Mouse (Mus musculus): ENCODE data around the gene Add3. TPM values are rescaled to one million over a fixed set of nuclear protein-coding genes. Genes with fewer than 3 reads are reported as not detected.

Add3 gene
- 76.6 and 84.8 TPM in 2 replicates for polyA plus RNA-seq (2014; fragmentation: Nextera tagmentation; extraction: Ambion mirVana)

GRCm38 (mm10) chr19:53140044-53140803, at the start of gene Add3:
Gene Add3 (plus strand): TSS chr19:53140443.
- Histone ChIP-seq H3K9ac (replicated peaks; ENCODE audit: low read length) (peak within 1 kb of the TSS; percentile 60), H3K9me3 (replicated peaks; ENCODE audit: control insufficient read depth, low read length) (no peaks in the 10 kb centered on the region), H3K4me2 (ENCODE audit: low read depth, low read length) (peak within 1 kb of the TSS; percentile 65), H3K4me1 (ENCODE audit: control insufficient read depth, insufficient read depth, low read length) (peaks cover 3% of the 10 kb centered on the region; the same call in 1 of the 2 replicates), H3K27me3 (ENCODE audit: control insufficient read depth, insufficient read depth, low read length) (no peaks in the 10 kb centered on the region), H3K36me3 (replicated peaks; ENCODE audit: control insufficient read depth, insufficient read depth, low read depth, low read length) (no peaks in the 10 kb centered on the region), H3K27ac (replicated peaks; ENCODE audit: low read depth, low read length) (no peak within 1 kb of the TSS), H3K4me3 (ENCODE audit: low read depth, low read length) (peak within 1 kb of the TSS; percentile 35)
- WGBS, result 5% methylated on average over 24 of the region's 24 CpGs
- peak; percentile 54 for DNase-seq (ENCODE audit: low spot score)
- ATAC-seq (replicated peaks; ENCODE audit: insufficient number of reproducible peaks, low FRiP score, low TSS enrichment, low read depth), result no peak

GRCm38 (mm10) chr19:53090677-53091076, 49.6 kb upstream of the Add3 start:
- no peak overlapping the region for H3K4me3 ChIP-seq (ENCODE audit: low read depth, low read length)
- H3K27me3 ChIP-seq (ENCODE audit: control insufficient read depth, insufficient read depth, low read length), result no peaks in the 10 kb centered on the region
- 93% methylated on average over 5 of the region's 5 CpGs for WGBS
- no peak for DNase-seq (ENCODE audit: low spot score)
- H3K9me3 ChIP-seq (replicated peaks; ENCODE audit: control insufficient read depth, low read length), result no peaks in the 10 kb centered on the region
- H3K27ac ChIP-seq (replicated peaks; ENCODE audit: low read depth, low read length), result no peak overlapping the region
- H3K9ac ChIP-seq (replicated peaks; ENCODE audit: low read length), result no peak overlapping the region
- 0 out of 2 replicates have a peak, but pooled peaks cover 2% of the 10 kb centered on the region for H3K4me1 ChIP-seq (ENCODE audit: control insufficient read depth, insufficient read depth, low read length)
- no peak for ATAC-seq (replicated peaks; ENCODE audit: insufficient number of reproducible peaks, low FRiP score, low TSS enrichment, low read depth)
- H3K36me3 ChIP-seq (replicated peaks; ENCODE audit: control insufficient read depth, insufficient read depth, low read depth, low read length), result no peaks in the 10 kb centered on the region
- H3K4me2 ChIP-seq (ENCODE audit: low read depth, low read length), result no peak overlapping the region

GRCm38 (mm10) chr19:53092251-53092650, 48.0 kb upstream of the Add3 start:
- no peak overlapping the region for H3K4me3 ChIP-seq (ENCODE audit: low read depth, low read length)
- no peak overlapping the region for H3K4me2 ChIP-seq (ENCODE audit: low read depth, low read length)
- no peaks in the 10 kb centered on the region for H3K9me3 ChIP-seq (replicated peaks; ENCODE audit: control insufficient read depth, low read length)
- no peaks in the 10 kb centered on the region for H3K27me3 ChIP-seq (ENCODE audit: control insufficient read depth, insufficient read depth, low read length)
- H3K9ac ChIP-seq (replicated peaks; ENCODE audit: low read length), result no peak overlapping the region
- no peaks in the 10 kb centered on the region for H3K36me3 ChIP-seq (replicated peaks; ENCODE audit: control insufficient read depth, insufficient read depth, low read depth, low read length)
- WGBS, result 61% methylated on average over 6 of the region's 6 CpGs
- H3K4me1 ChIP-seq (ENCODE audit: control insufficient read depth, insufficient read depth, low read length), result no peaks in the 10 kb centered on the region
- ATAC-seq (replicated peaks; ENCODE audit: insufficient number of reproducible peaks, low FRiP score, low TSS enrichment, low read depth), result no peak
- DNase-seq (ENCODE audit: low spot score), result no peak
- no peak overlapping the region for H3K27ac ChIP-seq (replicated peaks; ENCODE audit: low read depth, low read length)

- no peak overlapping the region for H3K9ac ChIP-seq (replicated peaks; ENCODE audit: low read length)
- H3K4me3 ChIP-seq (ENCODE audit: low read depth, low read length), result no peak overlapping the region
- H3K9me3 ChIP-seq (replicated peaks; ENCODE audit: control insufficient read depth, low read length), result no peaks in the 10 kb centered on the region
- 88% methylated on average over 3 of the region's 3 CpGs for WGBS
- no peaks in the 10 kb centered on the region for H3K27me3 ChIP-seq (ENCODE audit: control insufficient read depth, insufficient read depth, low read length)
- H3K4me2 ChIP-seq (ENCODE audit: low read depth, low read length), result no peak overlapping the region
- ATAC-seq (replicated peaks; ENCODE audit: insufficient number of reproducible peaks, low FRiP score, low TSS enrichment, low read depth) (no peak), DNase-seq (ENCODE audit: low spot score) (no peak)
- no peaks in the 10 kb centered on the region for H3K4me1 ChIP-seq (ENCODE audit: control insufficient read depth, insufficient read depth, low read length)
- H3K27ac ChIP-seq (replicated peaks; ENCODE audit: low read depth, low read length), result no peak overlapping the region
- no peaks in the 10 kb centered on the region for H3K36me3 ChIP-seq (replicated peaks; ENCODE audit: control insufficient read depth, insufficient read depth, low read depth, low read length)
These were observed 46.9 kb upstream of the Add3 start for GRCm38 (mm10) chr19:53093294-53093693.

- 94% methylated on average over 4 of the region's 4 CpGs for WGBS
- H3K4me1 ChIP-seq (ENCODE audit: control insufficient read depth, insufficient read depth, low read length), result no peaks in the 10 kb centered on the region
- no peak overlapping the region for H3K9ac ChIP-seq (replicated peaks; ENCODE audit: low read length)
- no peak for DNase-seq (ENCODE audit: low spot score)
- H3K36me3 ChIP-seq (replicated peaks; ENCODE audit: control insufficient read depth, insufficient read depth, low read depth, low read length), result no peaks in the 10 kb centered on the region
- H3K4me2 ChIP-seq (ENCODE audit: low read depth, low read length), result no peak overlapping the region
- no peak overlapping the region for H3K4me3 ChIP-seq (ENCODE audit: low read depth, low read length)
- no peak overlapping the region for H3K27ac ChIP-seq (replicated peaks; ENCODE audit: low read depth, low read length)
- no peaks in the 10 kb centered on the region for H3K9me3 ChIP-seq (replicated peaks; ENCODE audit: control insufficient read depth, low read length)
- no peaks in the 10 kb centered on the region for H3K27me3 ChIP-seq (ENCODE audit: control insufficient read depth, insufficient read depth, low read length)
- no peak for ATAC-seq (replicated peaks; ENCODE audit: insufficient number of reproducible peaks, low FRiP score, low TSS enrichment, low read depth)
These were observed 45.6 kb upstream of the Add3 start for GRCm38 (mm10) chr19:53094684-53095083.

GRCm38 (mm10) chr19:53101374-53102300, 38.6 kb upstream of the Add3 start:
- Histone ChIP-seq H3K4me1 (ENCODE audit: control insufficient read depth, insufficient read depth, low read length) (no peaks in the 10 kb centered on the region), H3K27ac (replicated peaks; ENCODE audit: low read depth, low read length) (no peak overlapping the region), H3K27me3 (ENCODE audit: control insufficient read depth, insufficient read depth, low read length) (no peaks in the 10 kb centered on the region), H3K4me3 (ENCODE audit: low read depth, low read length) (no peak overlapping the region), H3K9ac (replicated peaks; ENCODE audit: low read length) (no peak overlapping the region), H3K9me3 (replicated peaks; ENCODE audit: control insufficient read depth, low read length) (no peaks in the 10 kb centered on the region), H3K4me2 (ENCODE audit: low read depth, low read length) (no peak overlapping the region), H3K36me3 (replicated peaks; ENCODE audit: control insufficient read depth, insufficient read depth, low read depth, low read length) (no peaks in the 10 kb centered on the region)
- no peak for ATAC-seq (replicated peaks; ENCODE audit: insufficient number of reproducible peaks, low FRiP score, low TSS enrichment, low read depth)
- 56% methylated on average over 12 of the region's 12 CpGs for WGBS
- DNase-seq (ENCODE audit: low spot score), result peak; percentile 63

GRCm38 (mm10) chr19:53105374-53106090, 34.7 kb upstream of the Add3 start:
- Histone ChIP-seq H3K36me3 (replicated peaks; ENCODE audit: control insufficient read depth, insufficient read depth, low read depth, low read length) (no peaks in the 10 kb centered on the region), H3K9me3 (replicated peaks; ENCODE audit: control insufficient read depth, low read length) (no peaks in the 10 kb centered on the region), H3K4me2 (ENCODE audit: low read depth, low read length) (no peak overlapping the region), H3K4me3 (ENCODE audit: low read depth, low read length) (no peak overlapping the region), H3K4me1 (ENCODE audit: control insufficient read depth, insufficient read depth, low read length) (no peaks in the 10 kb centered on the region), H3K27me3 (ENCODE audit: control insufficient read depth, insufficient read depth, low read length) (no peaks in the 10 kb centered on the region), H3K9ac (replicated peaks; ENCODE audit: low read length) (no peak overlapping the region), H3K27ac (replicated peaks; ENCODE audit: low read depth, low read length) (no peak overlapping the region)
- ATAC-seq (replicated peaks; ENCODE audit: insufficient number of reproducible peaks, low FRiP score, low TSS enrichment, low read depth), result no peak
- DNase-seq (ENCODE audit: low spot score), result peak; percentile 78
- 47% methylated on average over 26 of the region's 26 CpGs for WGBS

All from embryonic facial prominence, embryonic 11.5 days (tissue).